Mouse (Mus musculus) cerebellum, postnatal 36 days (tissue): ENCODE results near the gene Col27a1.

Experiments used
- DNase-seq, 2 experiments: peaks; one replicate each; pipeline ENCODE4 v3.0.0; 2021 to 2022; ENCODE audit warnings: mixed read lengths in 2 of 2

Gene Col27a1

GRCm38 (mm10) chr4:63213907-63214621 is at the start of gene Col27a1:
TSS of gene Col27a1 (plus strand) at chr4:63214004.
- peak in 1 of 2 experiments; percentile 15 for DNase-seq

- DNase-seq = no peak
Measured at GRCm38 (mm10) chr4:63165636-63166035, 48.2 kb upstream of the Col27a1 start.

GRCm38 (mm10) chr4:63166323-63166722 is 47.5 kb upstream of the Col27a1 start:
- DNase-seq = no peak

GRCm38 (mm10) chr4:63170061-63170460 is 43.7 kb upstream of the Col27a1 start:
- no peak for DNase-seq

- no peak for DNase-seq
Measured at GRCm38 (mm10) chr4:63171122-63171521, 42.7 kb upstream of the Col27a1 start.

GRCm38 (mm10) chr4:63171969-63172685 is 41.7 kb upstream of the Col27a1 start, which contains the start of gene Kif12:
TSS of gene Kif12 (minus strand) at chr4:63172131.
- no peak for DNase-seq

- DNase-seq = peak; percentile 54 to 65
Measured at GRCm38 (mm10) chr4:63181556-63181955, 32.2 kb upstream of the Col27a1 start.

- no peak for DNase-seq
Measured at GRCm38 (mm10) chr4:63186281-63186870, 27.4 kb upstream of the Col27a1 start.

- no peak for DNase-seq
Measured at GRCm38 (mm10) chr4:63191641-63192040, 22.2 kb upstream of the Col27a1 start.

GRCm38 (mm10) chr4:63194366-63194765 is 19.4 kb upstream of the Col27a1 start:
- DNase-seq = no peak

- DNase-seq = no peak
Measured at GRCm38 (mm10) chr4:63199366-63199765, 14.4 kb upstream of the Col27a1 start.

GRCm38 (mm10) chr4:63203874-63204273 is 9.9 kb upstream of the Col27a1 start:
- no peak for DNase-seq

- no peak for DNase-seq
Measured at GRCm38 (mm10) chr4:63205583-63205982, 8.2 kb upstream of the Col27a1 start.

- peak; percentile 81 to 82 for DNase-seq
Measured at GRCm38 (mm10) chr4:63215185-63215992, 1.6 kb downstream of the Col27a1 start.

- peak; percentile 37 to 40 for DNase-seq
Measured at GRCm38 (mm10) chr4:63215993-63216531, 2.3 kb downstream of the Col27a1 start.

GRCm38 (mm10) chr4:63216566-63216965 is 2.8 kb downstream of the Col27a1 start:
- DNase-seq = no peak

GRCm38 (mm10) chr4:63217513-63217912 is 3.7 kb downstream of the Col27a1 start:
- DNase-seq = no peak

GRCm38 (mm10) chr4:63219059-63219458 is 5.3 kb downstream of the Col27a1 start:
- no peak for DNase-seq

GRCm38 (mm10) chr4:63219635-63220034 is 5.8 kb downstream of the Col27a1 start:
- no peak for DNase-seq

- no peak for DNase-seq
Measured at GRCm38 (mm10) chr4:63221096-63221958, 7.5 kb downstream of the Col27a1 start.

GRCm38 (mm10) chr4:63222246-63222645 is 8.4 kb downstream of the Col27a1 start:
- DNase-seq = no peak

- DNase-seq = no peak
Measured at GRCm38 (mm10) chr4:63225373-63225772, 11.6 kb downstream of the Col27a1 start.
